Mouse (Mus musculus) lung, postnatal 4 days (tissue): ENCODE results near the gene Hist1h3a.
"Not testable (repeated sequence)": the region's sequence is repeated elsewhere in the genome, so short reads cannot be mapped to it uniquely, and the experiment has no call there.

Experiments
- DNase-seq, 2 experiments: peaks; one replicate each; pipeline ENCODE4 v3.0.0; 2021

The Hist1h3a gene

GRCm38 (mm10) chr13:23740910-23741309 is 21.3 kb downstream of the Hist1h3a start:
- no peak for DNase-seq

DNA sequence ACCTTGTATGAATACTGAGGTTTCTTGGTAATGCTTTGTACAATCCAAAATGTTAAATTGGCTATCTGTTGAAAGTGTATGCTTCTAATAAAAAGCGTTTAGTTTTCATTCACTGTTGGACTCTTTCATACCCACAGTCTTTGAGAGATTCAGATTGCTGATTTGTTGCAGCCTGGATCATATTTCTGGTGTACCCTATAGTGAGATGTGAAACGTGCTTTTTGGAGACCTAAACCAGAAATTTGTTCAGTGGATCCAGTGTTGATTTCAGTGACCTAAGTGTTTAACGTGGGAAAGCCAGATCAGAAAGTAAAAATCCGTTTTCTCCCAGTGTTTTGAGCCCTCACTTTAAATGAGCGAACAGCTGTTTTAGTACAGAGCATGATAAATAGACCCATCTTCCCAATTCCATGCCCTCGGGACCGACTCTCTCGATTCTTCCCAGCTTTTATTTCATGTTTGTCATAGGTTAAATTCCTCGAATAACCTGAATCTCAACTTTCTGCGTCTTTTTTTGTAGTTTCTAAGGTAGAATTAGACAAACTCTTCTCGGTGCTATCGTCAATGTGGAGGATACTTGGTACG is 21.8 kb downstream of the Hist1h3a start:
- DNase-seq: no peak

DNA sequence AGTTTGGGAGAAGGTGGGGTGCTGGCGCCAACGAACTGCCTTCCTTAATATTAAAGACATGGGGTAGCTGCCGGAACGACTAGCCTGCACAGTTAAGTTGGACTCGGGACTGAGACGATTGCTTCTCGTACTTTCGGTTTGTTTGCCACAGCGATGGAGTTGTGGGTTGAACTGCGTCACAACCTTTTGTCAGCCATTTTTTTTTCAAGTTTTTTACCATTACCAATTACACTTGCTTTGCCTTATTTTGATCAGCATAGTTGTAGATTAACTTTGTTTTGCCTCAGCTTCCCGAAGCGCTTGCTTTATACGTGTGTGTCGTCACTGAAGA is 22.3 kb downstream of the Hist1h3a start:
- no peak for DNase-seq

DNA sequence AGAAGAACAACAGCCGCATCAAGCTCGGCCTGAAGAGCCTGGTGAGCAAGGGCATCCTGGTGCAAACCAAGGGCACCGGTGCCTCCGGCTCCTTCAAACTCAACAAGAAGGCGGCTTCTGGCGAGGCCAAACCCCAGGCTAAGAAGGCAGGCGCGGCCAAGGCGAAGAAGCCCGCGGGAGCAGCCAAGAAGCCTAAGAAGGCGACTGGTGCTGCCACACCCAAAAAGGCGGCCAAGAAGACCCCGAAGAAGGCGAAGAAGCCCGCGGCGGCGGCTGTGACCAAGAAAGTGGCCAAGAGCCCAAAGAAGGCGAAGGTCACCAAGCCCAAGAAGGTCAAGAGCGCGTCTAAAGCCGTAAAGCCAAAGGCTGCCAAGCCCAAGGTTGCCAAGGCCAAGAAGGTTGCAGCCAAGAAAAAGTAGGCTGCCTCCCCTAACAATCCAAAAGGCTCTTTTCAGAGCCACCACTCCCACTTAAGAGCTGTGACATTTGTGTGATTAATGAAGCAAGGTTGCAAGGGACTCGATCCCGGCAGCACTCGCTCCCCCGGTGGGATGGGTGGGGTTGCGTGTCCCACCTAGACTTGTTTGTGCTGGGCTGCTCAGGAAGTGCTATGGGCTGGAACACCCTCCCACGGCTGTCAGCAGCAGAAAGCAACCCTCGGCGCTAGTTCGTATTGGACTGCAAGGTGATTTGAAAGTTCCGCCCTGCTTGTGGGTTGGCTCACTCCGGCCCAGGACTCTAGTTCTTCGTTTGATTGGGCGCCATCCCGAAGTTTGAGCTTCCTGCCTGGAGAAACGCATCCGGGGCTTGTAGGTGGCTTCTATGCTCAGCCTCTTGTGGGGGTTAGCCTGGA is 22.9 kb downstream of the Hist1h3a start:
- peak; percentile 93 to 95 for DNase-seq

GRCm38 (mm10) chr13:23738677-23739068 is 23.5 kb downstream of the Hist1h3a start, which contains the start of gene Hist1h1c:
Hist1h1c (plus strand) TSS chr13:23738808.
- peak; percentile 95 to 96 for DNase-seq

GRCm38 (mm10) chr13:23738041-23738440 is 24.1 kb downstream of the Hist1h3a start:
- DNase-seq: no peak

GRCm38 (mm10) chr13:23737091-23737490 is 25.1 kb downstream of the Hist1h3a start:
- no peak for DNase-seq

GRCm38 (mm10) chr13:23732156-23732804 is 29.9 kb downstream of the Hist1h3a start:
- DNase-seq: peak in 1 of 2 experiments; percentile 60

DNA sequence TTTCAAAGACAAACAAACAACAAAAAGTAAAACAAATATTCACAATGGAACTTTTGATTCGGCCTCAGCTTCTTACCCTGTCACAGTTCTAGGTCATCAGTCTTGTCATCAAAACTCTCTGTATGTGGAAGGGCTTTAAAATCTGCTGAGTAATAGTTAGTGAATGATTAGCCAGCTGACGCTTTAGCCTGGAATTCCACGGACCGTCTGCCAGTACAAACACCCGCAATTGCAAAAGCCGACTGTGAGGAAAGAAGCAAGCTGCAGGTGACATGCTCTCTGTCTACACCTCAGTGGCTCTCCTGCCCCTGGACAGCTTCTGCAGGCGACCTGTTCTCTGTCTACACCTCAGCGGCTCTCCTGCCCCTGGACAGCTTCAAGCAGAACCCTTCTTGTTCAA is 31.7 kb downstream of the Hist1h3a start:
- peak in 1 of 2 experiments; percentile 52 for DNase-seq

DNA sequence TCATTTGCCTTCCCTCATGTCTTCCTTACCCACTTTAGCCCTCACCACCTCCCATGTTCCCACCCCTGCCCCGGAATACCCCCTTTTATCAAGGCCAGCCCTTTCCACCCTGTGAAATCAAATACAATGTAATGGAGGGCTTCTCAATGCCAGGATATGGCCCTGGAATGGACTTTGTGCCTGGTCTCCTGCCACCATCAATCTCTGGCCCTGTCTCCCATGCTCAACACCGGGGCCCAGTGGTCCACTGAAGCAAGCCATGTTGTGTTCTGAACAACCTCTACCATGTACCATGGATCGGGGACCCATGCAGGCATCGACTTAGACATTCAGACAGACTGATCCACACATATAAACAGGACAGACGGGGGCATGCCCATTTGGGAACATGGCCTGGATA is 32.5 kb downstream of the Hist1h3a start:
- DNase-seq: no peak

- DNase-seq: no peak
Measured at GRCm38 (mm10) chr13:23729192-23729525, 33.0 kb downstream of the Hist1h3a start.

GRCm38 (mm10) chr13:23728472-23729191 is 33.6 kb downstream of the Hist1h3a start:
- no peak for DNase-seq

DNA sequence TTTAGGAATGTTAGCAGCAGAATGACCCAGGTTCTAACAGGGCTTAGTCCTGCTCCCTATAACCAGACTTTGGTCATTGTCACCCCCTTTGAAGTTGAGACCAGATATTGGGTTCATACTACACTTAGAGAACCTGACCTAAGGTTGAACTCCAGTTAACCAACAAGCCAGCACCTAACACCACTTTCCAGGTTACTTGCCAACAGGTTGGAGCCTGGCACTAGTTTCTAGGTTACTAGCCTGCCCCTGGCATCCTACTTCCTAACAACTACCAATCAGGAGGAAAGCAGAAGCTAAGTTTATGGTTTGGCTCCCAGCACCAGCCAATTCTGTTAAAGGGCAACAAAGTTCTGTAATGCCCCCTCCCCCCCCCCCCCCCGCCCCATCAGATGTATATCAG is 37.0 kb downstream of the Hist1h3a start:
- no peak for DNase-seq

DNA sequence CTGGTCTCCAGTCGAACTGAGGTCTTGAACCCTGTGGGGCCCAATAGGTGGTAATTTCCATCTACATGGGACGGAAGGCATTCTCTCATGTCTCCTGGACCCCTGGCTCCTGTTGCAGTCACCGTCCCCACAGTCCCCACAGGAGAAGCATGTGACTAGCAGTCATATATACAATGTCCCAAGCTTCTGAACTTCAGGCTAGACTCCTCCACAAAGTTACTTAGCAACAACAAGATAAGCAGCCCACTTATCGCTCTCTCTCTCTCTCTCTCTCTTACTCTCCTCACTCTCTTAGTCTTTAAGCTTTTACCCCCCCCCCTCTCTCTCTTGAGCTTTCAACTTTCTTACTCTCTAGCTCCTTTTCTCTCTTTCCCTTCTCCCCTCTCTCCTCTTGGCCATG is 37.9 kb downstream of the Hist1h3a start:
- no peak for DNase-seq

DNA sequence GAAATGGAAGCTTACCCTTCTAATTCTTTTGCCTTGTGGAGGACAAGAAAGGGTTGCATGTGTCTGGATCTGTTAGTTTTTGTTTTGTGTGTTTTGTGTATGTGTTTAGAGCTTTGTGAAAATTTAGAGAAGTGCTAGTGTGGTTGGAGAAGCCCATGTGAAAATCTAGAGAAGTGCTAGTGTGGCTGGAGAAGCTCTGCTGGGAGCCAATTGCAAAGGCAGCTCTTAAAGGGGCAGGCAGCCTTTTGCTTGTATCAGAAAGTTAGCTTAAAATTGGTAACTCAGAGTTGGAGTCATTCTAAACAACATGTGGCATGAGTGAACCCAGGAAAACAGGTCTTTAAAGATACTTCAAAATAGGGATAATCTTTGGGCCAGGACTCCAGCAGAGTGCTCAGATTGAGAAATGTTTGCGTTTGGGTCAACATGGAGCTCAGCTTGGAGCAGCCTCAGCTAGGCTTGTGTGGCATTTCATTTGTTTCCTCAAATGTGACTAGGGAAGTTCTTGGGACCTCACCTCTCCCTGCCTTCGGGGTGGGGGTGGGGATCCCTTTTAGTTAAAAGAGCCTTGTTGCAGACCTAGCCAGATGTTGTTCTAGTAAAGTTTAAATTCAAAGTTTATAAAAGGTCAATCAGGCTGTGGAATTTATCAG is 44.5 kb downstream of the Hist1h3a start:
- not testable (repeated sequence) for DNase-seq

DNA sequence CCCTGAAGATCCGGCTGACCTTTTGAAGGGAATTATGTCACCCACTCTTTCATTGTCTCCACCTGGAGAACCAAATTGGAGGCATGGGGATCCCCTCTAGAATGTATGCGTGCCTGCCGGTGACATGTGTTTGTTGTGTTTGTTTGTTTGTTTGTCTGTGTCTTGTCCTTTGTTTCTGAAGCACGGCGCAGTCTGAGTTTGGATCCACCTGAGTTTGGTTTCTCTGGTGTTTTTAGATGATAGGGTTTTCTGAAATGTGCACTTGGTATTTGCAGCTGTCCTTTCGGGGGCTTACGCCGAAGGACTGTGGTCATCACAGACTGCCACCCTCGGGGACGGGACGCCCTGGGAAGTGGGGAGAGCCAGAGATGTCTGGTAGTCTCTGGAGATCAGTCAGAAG is 45.0 kb downstream of the Hist1h3a start:
- DNase-seq: no peak

GRCm38 (mm10) chr13:23716261-23717042 is 45.7 kb downstream of the Hist1h3a start:
- no peak for DNase-seq
